Mouse (Mus musculus): ENCODE measurements at regions not wholly inside any gene's neighbourhood (a gene's known extent, or its start where the extent isn't known, plus 50 kb on each side); places are given as distances from the start of the nearest gene placed in this dataset.

DNA sequence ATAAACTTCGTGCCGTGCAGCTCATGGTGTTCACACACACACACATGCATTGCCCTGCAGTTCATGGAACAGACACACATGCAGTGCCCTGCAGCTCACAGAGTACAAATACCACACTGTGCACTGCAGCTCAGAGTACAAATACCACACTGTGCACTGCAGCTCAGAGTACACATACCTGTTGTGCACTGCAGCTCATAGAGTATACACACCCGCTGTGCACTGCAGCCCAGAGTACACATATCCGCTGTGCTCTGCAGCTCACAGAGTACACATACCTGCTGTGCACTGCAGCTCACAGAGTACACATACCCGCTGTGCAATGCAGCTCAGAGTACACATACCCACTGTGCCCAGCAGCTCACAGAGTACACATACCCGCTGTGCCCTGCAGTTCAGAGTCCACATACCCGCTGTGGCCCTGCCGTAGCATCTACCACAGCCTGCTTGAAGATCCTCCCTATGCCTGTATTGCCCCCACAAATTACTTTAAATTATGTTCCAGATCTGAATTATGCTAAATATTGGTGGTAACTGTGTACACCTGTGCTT, 451.9 kb downstream of the Fam198b start:
- no peak for TF ChIP-seq POLR2A (IDR thresholded peaks at IDR 0.05; ENCODE audit: low read depth, low read length)
- no peak for TF ChIP-seq CTCF (IDR thresholded peaks at IDR 0.05; ENCODE audit: extremely low read depth, insufficient read length, insufficient replicate concordance, low read depth, low read length)

All from small intestine, adult 2 months (tissue).